Mouse (Mus musculus) small intestine, adult 2 months (tissue): ENCODE measurements around the gene Col27a1. TPM values are rescaled to one million over a fixed set of nuclear protein-coding genes. Genes with fewer than 3 reads are reported as not detected.

Source experiments
- H3K27ac ChIP-seq: fragments of 200-500 bp; 2 replicates; pipeline ENCODE4 v1.5.1; 2012; ENCODE audit warnings: low read depth, low read length, control low read depth, inconsistent platforms; ENCODE audit not compliant: insufficient read depth
- H3K27me3 ChIP-seq: fragments of 200-500 bp; 2 replicates; pipeline ENCODE4 v1.6.1; 2012; ENCODE audit warnings: mild to moderate bottlenecking, moderate library complexity, low read length, inconsistent platforms; ENCODE audit not compliant: control insufficient read depth, insufficient read depth
- H3K36me3 ChIP-seq: fragments of 200-500 bp; 2 replicates; pipeline ENCODE4 v1.6.1; 2012; ENCODE audit warnings: mild to moderate bottlenecking, low read length, control low read depth, inconsistent platforms; ENCODE audit not compliant: control insufficient read depth, insufficient read depth
- H3K4me1 ChIP-seq: fragments of 200-500 bp; 2 replicates; pipeline ENCODE4 v1.6.1; 2012; ENCODE audit warnings: low read length, inconsistent platforms, mixed read lengths; ENCODE audit not compliant: control insufficient read depth, insufficient read depth, insufficient read length
- H3K4me3 ChIP-seq: fragments of 200-500 bp; 2 replicates; pipeline ENCODE4 v1.5.1; 2012; ENCODE audit warnings: low read depth, mild to moderate bottlenecking, control low read depth, inconsistent platforms, low read length, moderate library complexity
- CTCF ChIP-seq: fragments of 200-500 bp; IDR thresholded peaks from 2 replicates; pipeline ENCODE4 v1.5.1; 2012; ENCODE audit warnings: low read depth, mild to moderate bottlenecking, control low read depth, inconsistent platforms, low read length, moderate library complexity, mixed read lengths; ENCODE audit not compliant: insufficient replicate concordance, insufficient read length; ENCODE audit errors: extremely low read depth
- POLR2A ChIP-seq: fragments of 200-500 bp; IDR thresholded peaks from 2 replicates; pipeline ENCODE4 v1.6.1; 2012; ENCODE audit warnings: low read depth, mild to moderate bottlenecking, control low read depth, inconsistent platforms, low read length, moderate library complexity
- WGBS: fragments of 180-500 bp; shearing (Covaris S2); methylation state at CpG from one replicate; pipeline ENCODE4 v1.1.7; 2018; 5-methylcytosine and 5-hydroxymethylcytosine counted together
- polyA plus RNA-seq: library from polyadenylated mRNA; depleted of rRNA; stranded (reverse); fragments of >200 nt; gene quantifications from 2 replicates; pipeline ENCODE4 v1.2.3, GENCODE M21; 2012

Col27a1 gene
- polyA plus RNA-seq, 1 experiment = 5.4 TPM

- TF ChIP-seq POLR2A (no peak), CTCF (no peak)
- Histone ChIP-seq H3K36me3 (no peaks in the 10 kb centered on the region), H3K4me1 (no peaks in the 10 kb centered on the region), H3K27ac (no peak overlapping the region), H3K4me3 (no peak overlapping the region), H3K27me3 (no peaks in the 10 kb centered on the region)
- 76% methylated on average over 4 of the region's 4 CpGs for WGBS
Observed at GRCm38 (mm10) chr4:63346659-63347058, 132.9 kb downstream of the Col27a1 start.

GRCm38 (mm10) chr4:63348524-63348923, 134.7 kb downstream of the Col27a1 start:
- Histone ChIP-seq H3K36me3 (no peaks in the 10 kb centered on the region), H3K4me1 (no peaks in the 10 kb centered on the region), H3K4me3 (no peak overlapping the region), H3K27ac (no peak overlapping the region), H3K27me3 (no peaks in the 10 kb centered on the region)
- TF ChIP-seq POLR2A (no peak), CTCF (no peak)
- WGBS = 66% methylated on average over 6 of the region's 6 CpGs

GRCm38 (mm10) chr4:63355877-63356665, 142.3 kb downstream of the Col27a1 start, which contains the start of gene Orm3:
Orm3 (plus strand) TSS chr4:63356162.
- 58% methylated on average over 4 of the region's 4 CpGs for WGBS
- H3K36me3 ChIP-seq = no peaks in the 10 kb centered on the region
- no peak within 1 kb of the TSS for H3K27ac ChIP-seq
- no peak for TF ChIP-seq CTCF
- TF ChIP-seq POLR2A = no peak
- no peaks in the 10 kb centered on the region for H3K27me3 ChIP-seq
- H3K4me1 ChIP-seq = no peaks in the 10 kb centered on the region
- H3K4me3 ChIP-seq = no peak within 1 kb of the TSS

GRCm38 (mm10) chr4:63356981-63357570, 143.3 kb downstream of the Col27a1 start:
- H3K36me3 ChIP-seq = no peaks in the 10 kb centered on the region
- no peak for TF ChIP-seq CTCF
- TF ChIP-seq POLR2A = no peak
- no peaks in the 10 kb centered on the region for H3K4me1 ChIP-seq
- 70% methylated on average over 2 of the region's 2 CpGs for WGBS
- no peak overlapping the region for H3K27ac ChIP-seq
- H3K4me3 ChIP-seq = no peak overlapping the region
- H3K27me3 ChIP-seq = no peaks in the 10 kb centered on the region

- Histone ChIP-seq H3K36me3 (no peaks in the 10 kb centered on the region), H3K4me3 (no peak overlapping the region), H3K27ac (no peak overlapping the region), H3K4me1 (no peaks in the 10 kb centered on the region), H3K27me3 (no peaks in the 10 kb centered on the region)
- WGBS = 77% methylated on average over 6 of the region's 6 CpGs
- TF ChIP-seq POLR2A (no peak), CTCF (no peak)
Observed at GRCm38 (mm10) chr4:63359861-63360260, 146.1 kb downstream of the Col27a1 start.

GRCm38 (mm10) chr4:63362150-63362549, 148.3 kb downstream of the Col27a1 start, which contains the start of gene Orm2:
Orm2 (plus strand) TSS chr4:63362449.
- Histone ChIP-seq H3K4me1 (no peaks in the 10 kb centered on the region), H3K4me3 (no peak within 1 kb of the TSS), H3K36me3 (peaks cover under 1% of the 10 kb centered on the region; the same call in 1 of the 2 replicates), H3K27ac (no peak within 1 kb of the TSS), H3K27me3 (no peaks in the 10 kb centered on the region)
- WGBS = 72% methylated on average over 5 of the region's 5 CpGs
- TF ChIP-seq POLR2A (no peak), CTCF (no peak)

- Histone ChIP-seq H3K36me3 (peaks cover 11% of the 10 kb centered on the region; the same call in 1 of the 2 replicates), H3K4me3 (no peak overlapping the region), H3K4me1 (no peaks in the 10 kb centered on the region), H3K27ac (no peak overlapping the region), H3K27me3 (no peaks in the 10 kb centered on the region)
- TF ChIP-seq CTCF (peak; percentile 98), POLR2A (no peak)
- WGBS = 18% methylated on average over 4 of the region's 4 CpGs
Observed at GRCm38 (mm10) chr4:63368577-63368976, 154.8 kb downstream of the Col27a1 start.
